Mouse (Mus musculus): ENCODE results near the gene Tex19.2. TPM values are rescaled to one million over a fixed set of nuclear protein-coding genes. Genes with fewer than 3 reads are reported as not detected.
"Not testable (repeated sequence)": the region's sequence is repeated elsewhere in the genome, so short reads cannot be mapped to it uniquely, and the experiment has no call there.

Tex19.2 gene
- polyA plus RNA-seq, 1 experiment from 2014 or later: not detected

GRCm38 (mm10) chr11:121111051-121111450, 7.4 kb downstream of the Tex19.2 start:
- Histone ChIP-seq H3K27ac (replicated peaks) (no peak overlapping the region), H3K4me2 (no peak overlapping the region), H3K9me3 (no peaks in the 10 kb centered on the region), H3K4me1 (peaks cover 33% of the 10 kb centered on the region), H3K9ac (no peak overlapping the region), H3K27me3 (replicated peaks) (peaks cover 32% of the 10 kb centered on the region), H3K36me3 (no peaks in the 10 kb centered on the region), H3K4me3 (no peak overlapping the region)
- no peak for ATAC-seq (ENCODE audit: extremely low read depth, insufficient number of reproducible peaks, low FRiP score, low TSS enrichment)
- WGBS: 83% methylated on average over 3 of the region's 3 CpGs

GRCm38 (mm10) chr11:121109986-121110385, 8.5 kb downstream of the Tex19.2 start:
- Histone ChIP-seq H3K4me1 (peaks cover 33% of the 10 kb centered on the region), H3K4me3 (no peak overlapping the region), H3K36me3 (no peaks in the 10 kb centered on the region), H3K9me3 (no peaks in the 10 kb centered on the region), H3K9ac (no peak overlapping the region), H3K27me3 (replicated peaks) (peaks cover 29% of the 10 kb centered on the region), H3K27ac (replicated peaks) (0 out of 2 replicates have a peak overlapping the region, but pooled peaks have one; percentile 37), H3K4me2 (no peak overlapping the region)
- peak; percentile 74 for ATAC-seq (ENCODE audit: extremely low read depth, insufficient number of reproducible peaks, low FRiP score, low TSS enrichment)
- 0% methylated on average over 2 of the region's 2 CpGs for WGBS

DNA sequence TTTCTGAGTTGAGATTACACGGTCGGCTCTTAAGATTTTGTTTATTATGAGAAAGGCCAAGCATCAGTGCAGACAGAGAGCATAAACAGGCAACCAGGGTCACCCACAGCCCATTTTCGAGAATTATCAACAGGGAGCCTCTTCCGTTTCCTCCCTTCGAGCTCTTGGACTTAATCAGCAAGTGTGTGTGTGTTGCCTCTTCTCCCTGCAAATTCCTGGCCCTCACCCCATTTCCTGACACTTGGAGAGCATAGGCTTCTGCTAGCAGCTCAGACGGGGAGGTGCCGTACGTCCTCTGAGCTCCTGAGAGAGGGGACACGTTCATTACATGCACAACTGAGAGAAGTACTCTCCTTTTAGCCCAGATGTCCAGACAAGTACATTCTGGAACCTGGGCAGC, 10.4 kb downstream of the Tex19.2 start:
- H3K4me1 ChIP-seq: peaks cover 33% of the 10 kb centered on the region
- H3K36me3 ChIP-seq: no peaks in the 10 kb centered on the region
- ATAC-seq (ENCODE audit: extremely low read depth, insufficient number of reproducible peaks, low FRiP score, low TSS enrichment): no peak
- peak overlapping the region; percentile 57 for H3K27ac ChIP-seq (replicated peaks)
- H3K9ac ChIP-seq: no peak overlapping the region
- 16% methylated on average over 9 of the region's 9 CpGs for WGBS
- H3K4me2 ChIP-seq: no peak overlapping the region
- no peak overlapping the region for H3K4me3 ChIP-seq
- H3K27me3 ChIP-seq (replicated peaks): peaks cover 19% of the 10 kb centered on the region; the same call in 1 of the 2 replicates
- no peaks in the 10 kb centered on the region for H3K9me3 ChIP-seq

GRCm38 (mm10) chr11:121107242-121107641, 11.2 kb downstream of the Tex19.2 start:
- not testable (repeated sequence) for H3K9ac ChIP-seq; ATAC-seq (ENCODE audit: extremely low read depth, insufficient number of reproducible peaks, low FRiP score, low TSS enrichment); H3K9me3 ChIP-seq; H3K4me3 ChIP-seq; H3K36me3 ChIP-seq; H3K4me2 ChIP-seq
- Histone ChIP-seq H3K4me1 (peaks cover 33% of the 10 kb centered on the region), H3K27me3 (replicated peaks) (peaks cover 11% of the 10 kb centered on the region; the same call in 1 of the 2 replicates), H3K27ac (replicated peaks) (0 out of 2 replicates have a peak overlapping the region, but pooled peaks have one; percentile 57)
- WGBS: 76% methylated on average over 1 of the region's 1 CpGs

- H3K27ac ChIP-seq (replicated peaks): no peak overlapping the region
- H3K9me3 ChIP-seq: no peaks in the 10 kb centered on the region
- WGBS: 64% methylated on average over 4 of the region's 4 CpGs
- H3K36me3 ChIP-seq: no peaks in the 10 kb centered on the region
- peaks cover 5% of the 10 kb centered on the region; the same call in 1 of the 2 replicates for H3K27me3 ChIP-seq (replicated peaks)
- no peak overlapping the region for H3K4me2 ChIP-seq
- no peak overlapping the region for H3K4me3 ChIP-seq
- no peak for ATAC-seq (ENCODE audit: extremely low read depth, insufficient number of reproducible peaks, low FRiP score, low TSS enrichment)
- no peak overlapping the region for H3K9ac ChIP-seq
- peaks cover 7% of the 10 kb centered on the region; the same call in 1 of the 2 replicates for H3K4me1 ChIP-seq
Observed at GRCm38 (mm10) chr11:121101124-121101805, 17.2 kb downstream of the Tex19.2 start.

DNA sequence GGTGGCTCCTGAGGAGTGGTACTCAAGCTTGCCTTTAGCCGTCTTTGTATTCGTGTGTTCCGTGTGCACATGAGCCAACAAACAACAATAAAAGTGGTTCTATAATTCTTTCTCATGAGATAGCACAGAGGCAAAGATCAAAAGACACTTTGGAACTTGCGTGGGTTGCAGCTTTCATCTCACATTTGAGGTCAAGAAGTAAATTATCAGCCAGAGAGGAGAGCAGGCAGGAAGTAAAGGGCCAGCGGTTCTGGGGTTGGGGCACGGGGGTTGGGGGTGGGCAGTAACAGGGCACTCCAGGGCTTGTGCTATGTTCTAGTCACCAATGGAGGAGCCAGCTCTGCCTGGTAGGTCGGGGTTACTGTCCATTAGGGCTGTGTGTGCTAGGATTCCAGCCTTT, 17.8 kb downstream of the Tex19.2 start:
- Histone ChIP-seq H3K4me2 (no peak overlapping the region), H3K9me3 (no peaks in the 10 kb centered on the region), H3K36me3 (no peaks in the 10 kb centered on the region), H3K4me1 (peaks cover 7% of the 10 kb centered on the region; the same call in 1 of the 2 replicates), H3K27ac (replicated peaks) (no peak overlapping the region), H3K4me3 (no peak overlapping the region), H3K9ac (no peak overlapping the region), H3K27me3 (replicated peaks) (peaks cover 5% of the 10 kb centered on the region; the same call in 1 of the 2 replicates)
- no peak for ATAC-seq (ENCODE audit: extremely low read depth, insufficient number of reproducible peaks, low FRiP score, low TSS enrichment)
- WGBS: 49% methylated on average over 7 of the region's 7 CpGs

DNA sequence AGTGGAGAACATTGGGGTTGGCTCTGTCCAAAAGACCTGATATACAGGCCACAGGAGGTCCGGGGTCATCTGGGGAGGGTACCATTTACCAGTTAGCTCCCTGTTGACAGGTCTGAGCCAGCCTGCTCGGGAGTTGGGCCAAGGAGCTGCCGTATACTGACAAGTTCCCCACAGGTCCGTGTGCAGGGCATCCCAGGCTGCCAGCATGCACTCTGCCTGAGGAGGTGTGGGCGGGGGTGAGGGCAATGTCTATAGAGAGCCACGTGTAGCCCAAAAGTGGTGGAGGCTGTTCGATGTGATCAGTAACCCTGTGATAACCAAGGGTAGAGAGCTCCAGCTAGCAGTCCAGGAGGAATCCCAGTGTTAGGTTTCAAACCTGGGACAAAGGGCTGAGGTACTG, 18.7 kb downstream of the Tex19.2 start:
- WGBS: 45% methylated on average over 7 of the region's 7 CpGs
- Histone ChIP-seq H3K9ac (no peak overlapping the region), H3K27ac (replicated peaks) (no peak overlapping the region), H3K4me1 (peaks cover 7% of the 10 kb centered on the region; the same call in 1 of the 2 replicates), H3K9me3 (no peaks in the 10 kb centered on the region), H3K27me3 (replicated peaks) (peaks cover 5% of the 10 kb centered on the region; the same call in 1 of the 2 replicates), H3K36me3 (no peaks in the 10 kb centered on the region), H3K4me3 (no peak overlapping the region), H3K4me2 (no peak overlapping the region)
- no peak for ATAC-seq (ENCODE audit: extremely low read depth, insufficient number of reproducible peaks, low FRiP score, low TSS enrichment)

- WGBS: 82% methylated on average over 14 of the region's 14 CpGs
- no peaks in the 10 kb centered on the region for H3K36me3 ChIP-seq
Observed at GRCm38 (mm10) chr11:121092606-121093585, 25.6 kb downstream of the Tex19.2 start.

DNA sequence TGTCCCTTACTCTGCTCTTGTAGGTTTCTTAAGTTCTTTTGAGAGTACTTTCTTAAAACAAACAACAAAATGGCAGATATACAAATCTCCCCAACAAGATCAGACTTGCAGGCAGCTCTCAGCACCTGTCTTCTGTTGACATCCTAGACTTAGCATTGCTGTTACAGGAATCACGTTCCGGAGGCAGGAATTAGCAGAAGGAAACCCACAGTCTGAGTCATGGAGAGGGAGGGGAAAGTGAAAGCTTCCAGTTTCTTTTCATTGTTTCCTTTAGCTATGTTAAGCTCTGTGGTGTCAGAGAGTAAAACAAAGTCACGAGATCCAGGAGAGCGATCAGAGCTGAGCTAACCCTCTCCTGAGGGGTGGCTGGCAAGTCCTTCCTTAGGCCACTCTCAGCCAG, 27.5 kb downstream of the Tex19.2 start:
- peaks cover 15% of the 10 kb centered on the region for H3K4me1 ChIP-seq
- H3K9ac ChIP-seq: no peak overlapping the region
- 44% methylated on average over 4 of the region's 4 CpGs for WGBS
- no peak overlapping the region for H3K4me3 ChIP-seq
- no peaks in the 10 kb centered on the region for H3K27me3 ChIP-seq (replicated peaks)
- no peak for ATAC-seq (ENCODE audit: extremely low read depth, insufficient number of reproducible peaks, low FRiP score, low TSS enrichment)
- H3K4me2 ChIP-seq: no peak overlapping the region
- no peaks in the 10 kb centered on the region for H3K36me3 ChIP-seq
- no peak overlapping the region for H3K27ac ChIP-seq (replicated peaks)
- no peaks in the 10 kb centered on the region for H3K9me3 ChIP-seq

More at GRCm38 (mm10) chr11:121092606-121093585, 25.6 kb downstream of the Tex19.2 start:
- no peaks in the 10 kb centered on the region for H3K9me3 ChIP-seq
- H3K4me3 ChIP-seq: no peak overlapping the region
- peaks cover 16% of the 10 kb centered on the region for H3K4me1 ChIP-seq
- H3K9ac ChIP-seq: no peak overlapping the region
- H3K4me2 ChIP-seq: no peak overlapping the region
- no peak for ATAC-seq (ENCODE audit: extremely low read depth, insufficient number of reproducible peaks, low FRiP score, low TSS enrichment)
- H3K27me3 ChIP-seq (replicated peaks): peaks cover 5% of the 10 kb centered on the region; the same call in 1 of the 2 replicates
- no peak overlapping the region for H3K27ac ChIP-seq (replicated peaks)

DNA sequence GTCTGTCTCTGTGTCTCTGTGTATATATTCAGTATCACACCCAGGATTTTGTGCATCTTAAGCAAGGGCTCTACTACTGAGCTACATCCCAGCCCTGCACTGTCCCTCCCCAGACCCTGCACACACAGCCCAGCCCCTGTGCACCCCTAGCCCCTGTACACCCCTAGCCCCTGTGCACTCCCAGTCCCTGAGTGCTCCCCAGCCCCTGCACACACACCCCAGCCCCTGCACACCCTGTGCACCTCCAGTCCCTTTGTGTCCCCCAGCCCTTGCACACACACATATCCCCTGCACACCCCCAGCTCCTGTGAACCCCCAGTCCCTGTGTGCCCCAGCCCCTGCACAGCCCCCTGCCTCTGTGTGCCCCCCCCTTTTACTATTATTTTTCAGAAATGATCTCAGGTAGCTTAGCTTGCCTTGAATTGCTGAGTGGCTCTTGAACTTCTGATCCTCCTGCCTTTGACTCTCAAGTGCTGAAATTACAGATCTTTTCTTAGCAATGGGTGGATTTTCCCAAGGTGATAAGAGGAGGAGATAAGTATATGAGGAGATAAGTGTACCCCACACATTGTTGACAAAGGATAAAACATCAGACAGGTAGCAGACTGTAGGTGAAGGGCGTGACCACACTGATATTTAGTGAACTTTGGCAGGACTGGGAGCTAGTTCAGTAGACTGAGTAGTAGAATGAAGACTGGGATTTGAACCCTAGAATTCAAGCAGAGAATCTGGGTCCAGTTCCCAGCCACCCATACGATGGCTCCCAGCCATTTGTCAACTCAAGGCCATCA, 28.5 kb downstream of the Tex19.2 start:
- H3K4me3 ChIP-seq: no peak overlapping the region
- no peak overlapping the region for H3K27ac ChIP-seq (replicated peaks)
- H3K4me1 ChIP-seq: peaks cover 16% of the 10 kb centered on the region
- no peaks in the 10 kb centered on the region for H3K36me3 ChIP-seq
- no peak overlapping the region for H3K9ac ChIP-seq
- no peaks in the 10 kb centered on the region for H3K27me3 ChIP-seq (replicated peaks)
- no peak for ATAC-seq (ENCODE audit: extremely low read depth, insufficient number of reproducible peaks, low FRiP score, low TSS enrichment)
- 79% methylated on average over 2 of the region's 2 CpGs for WGBS
- no peaks in the 10 kb centered on the region for H3K9me3 ChIP-seq
- no peak overlapping the region for H3K4me2 ChIP-seq

All from heart, embryonic 13.5 days (tissue).